ENCODE assay signal across 8 mouse cellular contexts in genomic region chr9:70207151-70207831, GRCm38 (mm10). TPM values are rescaled to one million over a fixed set of nuclear protein-coding genes. Genes with fewer than 3 reads are reported as not detected.
DNase-seq lines count a peak whose midpoint lies in the region; ATAC-seq and TF ChIP-seq lines count a peak whose summit lies in the region.

Myo1e (plus strand) TSS chr9:70207350.

- H3K9ac ChIP-seq in hindbrain, embryonic 13.5 days: peak within 1 kb of the TSS; percentile 74

- H3K4me1 ChIP-seq in hindbrain, embryonic 13.5 days (replicated peaks): peaks cover 20% of the 10 kb centered on the region

- in situ Hi-C loops in Patski (cut with MboI; ENCODE audit: low pct_unique_long_range_greater_than_20kb): loop anchor here (10.0 kb wide), 1 partner anchor 108 kb away; no protein-coding TSS in a partner anchor

- peak within 1 kb of the TSS; percentile 81 for H3K27ac ChIP-seq in hindbrain, embryonic 13.5 days

- peak within 1 kb of the TSS; percentile 62 for H3K4me3 ChIP-seq in hindbrain, embryonic 13.5 days

- H3K9me3 ChIP-seq in hindbrain, embryonic 13.5 days: no peaks in the 10 kb centered on the region

- no peaks in the 10 kb centered on the region for H3K27me3 ChIP-seq in Patski
- H3K27me3 ChIP-seq in hindbrain, embryonic 13.5 days: peaks cover 11% of the 10 kb centered on the region; the same call in 1 of the 2 replicates

- TF ChIP-seq CTCF in Patski (IDR thresholded peaks at IDR 0.05): no peak

- WGBS in hindbrain, embryonic 13.5 days: under 1% methylated on average over 43 of the region's 43 CpGs

- peak within 1 kb of the TSS; percentile 98 for H3K4me2 ChIP-seq in hindbrain, embryonic 13.5 days

- DNase-seq in Patski (ENCODE audit: low read depth, low spot score): peak; percentile 83
- DNase-seq in cerebellum, postnatal 10 days: peak; percentile 90 to 91
- DNase-seq in frontal cortex, postnatal 25 days (ENCODE audit: low spot score in 2 of 2): peak; percentile 75 to 85
- peak; percentile 91 to 95 for DNase-seq in layer of hippocampus, postnatal 14 days (ENCODE audit: low spot score in 2 of 2)
- DNase-seq in lung, postnatal 10 days: peak; percentile 95
- DNase-seq in ovary, postnatal 14 days (ENCODE audit: low spot score): peak; percentile 79
- peak; percentile 12 to 30 for DNase-seq in thymus, postnatal 10 days (ENCODE audit: low spot score in 2 of 2)

- POLR2A ChIA-PET in Patski (lab: Charles Lee): interaction anchor here (0.7 to 1.7 kb wide), 8 partner anchors 25 to 742 kb away, joined by 3 to 6 read pairs (median 4); no protein-coding TSS in a partner anchor

- H3K36me3 ChIP-seq in hindbrain, embryonic 13.5 days: no peaks in the 10 kb centered on the region

- peak; percentile 89 for ATAC-seq in Patski
- peak; percentile 92 for ATAC-seq in hindbrain, embryonic 13.5 days (ENCODE audit: low FRiP score)

- CTCF ChIA-PET in Patski (lab: Charles Lee): interaction anchor here (1.3 kb wide), 1 partner anchor 51 kb away, joined by 3 read pairs; no protein-coding TSS in a partner anchor

RNA-seq across cellular contexts. Expression of gene Myo1e, which starts in this region (rescaled TPM):
- polyA plus RNA-seq in Patski (2021): 78.5 TPM
- polyA plus RNA-seq in hindbrain, embryonic 13.5 days (2015; fragmentation: Nextera tagmentation; extraction: Ambion mirVana): 8.3 and 9.2 TPM in 2 replicates
- total RNA-seq in layer of hippocampus, postnatal 14 days (2021): 10 to 100 TPM in 1 of 2 experiments, 1 to 10 TPM in 1; 9.5 to 11.1 TPM

Comparison
In these comparisons a context has a peak if more than half of its experiments do, and no peak if none do; other contexts are left out.
1. Peak in every context shown above with its lines: DNase-seq, ATAC-seq, H3K4me3 ChIP-seq and H3K27ac ChIP-seq.
2. DNase-seq: peak in every context shown above with its lines; median percentile 95 in lung, postnatal 10 days; 93 in layer of hippocampus, postnatal 14 days; 90 in cerebellum, postnatal 10 days; 83 in Patski; 80 in frontal cortex, postnatal 25 days; 79 in ovary, postnatal 14 days; 21 in thymus, postnatal 10 days.